Mouse (Mus musculus) testis, adult 2 months (tissue): ENCODE results near the gene Btnl6.
"Not testable (repeated sequence)": the region's sequence is repeated elsewhere in the genome, so short reads cannot be mapped to it uniquely, and the experiment has no call there.

Source experiments
- CTCF ChIP-seq: fragments of 200-500 bp; IDR thresholded peaks from 2 replicates; pipeline ENCODE4 v1.5.1; 2012; ENCODE audit warnings: low read depth, mild to moderate bottlenecking, inconsistent platforms, low read length, moderate library complexity; ENCODE audit not compliant: control insufficient read depth, insufficient read depth, insufficient replicate concordance
- POLR2A ChIP-seq: fragments of 200-500 bp; IDR thresholded peaks from 2 replicates; pipeline ENCODE4 v1.6.1; 2012; ENCODE audit warnings: low read depth, mild to moderate bottlenecking, inconsistent platforms, low read length, moderate library complexity; ENCODE audit not compliant: control insufficient read depth

- TF ChIP-seq CTCF, POLR2A: not testable (repeated sequence)
Measured at GRCm38 (mm10) chr17:34495156-34495555, 22.0 kb downstream of the Btnl6 start.
